Mouse (Mus musculus): ENCODE measurements around the gene Hmox2. TPM values are rescaled to one million over a fixed set of nuclear protein-coding genes. Genes with fewer than 3 reads are reported as not detected.
A peak's percentile ranks its signal among the peaks of the same experiment; 100 is the strongest.
"Not testable (repeated sequence)": the region's sequence is repeated elsewhere in the genome, so short reads cannot be mapped to it uniquely, and the experiment has no call there.

The Hmox2 gene
- polyA plus RNA-seq (2015; fragmentation: Nextera tagmentation; extraction: Ambion mirVana) = 36.6 and 37.9 TPM in 2 replicates

- H3K27ac ChIP-seq (replicated peaks) = peak within 1 kb of the TSS; percentile 80
- H3K9ac ChIP-seq = peak within 1 kb of the TSS; percentile 94
- WGBS (ENCODE audit: insufficient replicate concordance) = 3% methylated on average over 35 of the region's 35 CpGs
- peak; percentile 92 for ATAC-seq (ENCODE audit: insufficient read depth)
- H3K9me3 ChIP-seq (replicated peaks) = no peaks in the 10 kb centered on the region
- no peaks in the 10 kb centered on the region for H3K36me3 ChIP-seq (replicated peaks)
- H3K27me3 ChIP-seq = no peaks in the 10 kb centered on the region
- H3K4me3 ChIP-seq (replicated peaks) = peak within 1 kb of the TSS; percentile 94
- peak within 1 kb of the TSS; percentile 97 for H3K4me2 ChIP-seq
- peaks cover 49% of the 10 kb centered on the region for H3K4me1 ChIP-seq (replicated peaks)
Measured at GRCm38 (mm10) chr16:4725780-4726527, at the start of gene Hmox2. Hmox2 (plus strand) TSS chr16:4726361.

GRCm38 (mm10) chr16:4676836-4677235, 49.3 kb upstream of the Hmox2 start:
- no peaks in the 10 kb centered on the region for H3K9me3 ChIP-seq (replicated peaks)
- H3K27ac ChIP-seq (replicated peaks) = no peak overlapping the region
- H3K27me3 ChIP-seq = no peaks in the 10 kb centered on the region
- H3K4me1 ChIP-seq (replicated peaks) = peaks cover 52% of the 10 kb centered on the region
- H3K4me3 ChIP-seq (replicated peaks) = no peak overlapping the region
- peaks cover 29% of the 10 kb centered on the region for H3K36me3 ChIP-seq (replicated peaks)
- ATAC-seq (ENCODE audit: insufficient read depth) = no peak
- H3K9ac ChIP-seq = no peak overlapping the region
- H3K4me2 ChIP-seq = no peak overlapping the region
- 80% methylated on average over 5 of the region's 5 CpGs for WGBS (ENCODE audit: insufficient replicate concordance)

GRCm38 (mm10) chr16:4678080-4678479, 48.1 kb upstream of the Hmox2 start:
- Histone ChIP-seq H3K9me3 (replicated peaks) (no peaks in the 10 kb centered on the region), H3K27me3 (no peaks in the 10 kb centered on the region), H3K4me1 (replicated peaks) (peaks cover 63% of the 10 kb centered on the region), H3K4me2 (peak overlapping the region; percentile 98), H3K9ac (no peak overlapping the region), H3K27ac (replicated peaks) (peak overlapping the region; percentile 59; the same call in 1 of the 2 replicates), H3K4me3 (replicated peaks) (peak overlapping the region; percentile 74), H3K36me3 (replicated peaks) (peaks cover 29% of the 10 kb centered on the region)
- WGBS (ENCODE audit: insufficient replicate concordance) = 59% methylated on average over 5 of the region's 5 CpGs
- no peak for ATAC-seq (ENCODE audit: insufficient read depth)

- Histone ChIP-seq H3K27me3 (no peaks in the 10 kb centered on the region), H3K27ac (replicated peaks) (peak within 1 kb of the TSS; percentile 59), H3K9me3 (replicated peaks) (no peaks in the 10 kb centered on the region), H3K4me2 (peak within 1 kb of the TSS; percentile 98), H3K4me3 (replicated peaks) (peak within 1 kb of the TSS; percentile 74), H3K9ac (peak within 1 kb of the TSS; percentile 72), H3K36me3 (replicated peaks) (peaks cover 25% of the 10 kb centered on the region), H3K4me1 (replicated peaks) (peaks cover 59% of the 10 kb centered on the region)
- peak; percentile 80 for ATAC-seq (ENCODE audit: insufficient read depth)
- under 1% methylated on average over 47 of the region's 47 CpGs for WGBS (ENCODE audit: insufficient replicate concordance)
Measured at GRCm38 (mm10) chr16:4679121-4680018, 46.8 kb upstream of the Hmox2 start, which contains the start of gene Coro7. Coro7 (minus strand) TSS chr16:4679777.

- H3K9ac ChIP-seq; H3K27ac ChIP-seq (replicated peaks); ATAC-seq (ENCODE audit: insufficient read depth); H3K27me3 ChIP-seq; H3K4me2 ChIP-seq; H3K4me3 ChIP-seq (replicated peaks); H3K9me3 ChIP-seq (replicated peaks): not testable (repeated sequence)
- H3K4me1 ChIP-seq (replicated peaks) = peaks cover 63% of the 10 kb centered on the region
- H3K36me3 ChIP-seq (replicated peaks) = peaks cover 11% of the 10 kb centered on the region
- 66% methylated on average over 3 of the region's 3 CpGs for WGBS (ENCODE audit: insufficient replicate concordance)
Measured at GRCm38 (mm10) chr16:4680922-4681455, 45.2 kb upstream of the Hmox2 start.

- Histone ChIP-seq H3K4me3 (replicated peaks) (peak overlapping the region; percentile 80), H3K27ac (replicated peaks) (peak overlapping the region; percentile 73), H3K4me2 (peak overlapping the region; percentile 87), H3K27me3 (no peaks in the 10 kb centered on the region), H3K4me1 (replicated peaks) (peaks cover 65% of the 10 kb centered on the region), H3K9ac (peak overlapping the region; percentile 85), H3K36me3 (replicated peaks) (peaks cover 11% of the 10 kb centered on the region), H3K9me3 (replicated peaks) (no peaks in the 10 kb centered on the region)
- 36% methylated on average over 4 of the region's 4 CpGs for WGBS (ENCODE audit: insufficient replicate concordance)
- no peak for ATAC-seq (ENCODE audit: insufficient read depth)
Measured at GRCm38 (mm10) chr16:4682628-4683179, 43.5 kb upstream of the Hmox2 start.

- Histone ChIP-seq H3K36me3 (replicated peaks) (peaks cover 16% of the 10 kb centered on the region), H3K4me1 (replicated peaks) (peaks cover 61% of the 10 kb centered on the region), H3K9ac (peak overlapping the region; percentile 85), H3K27me3 (no peaks in the 10 kb centered on the region), H3K4me3 (replicated peaks) (peak overlapping the region; percentile 80), H3K9me3 (replicated peaks) (no peaks in the 10 kb centered on the region), H3K4me2 (peak overlapping the region; percentile 87), H3K27ac (replicated peaks) (peak overlapping the region; percentile 73)
- ATAC-seq (ENCODE audit: insufficient read depth) = peak; percentile 27
- WGBS (ENCODE audit: insufficient replicate concordance) = 12% methylated on average over 9 of the region's 9 CpGs
Measured at GRCm38 (mm10) chr16:4683193-4683580, 43.0 kb upstream of the Hmox2 start.

- Histone ChIP-seq H3K27ac (replicated peaks) (peak overlapping the region; percentile 73), H3K4me2 (peak overlapping the region; percentile 87), H3K9me3 (replicated peaks) (no peaks in the 10 kb centered on the region), H3K36me3 (replicated peaks) (peaks cover 21% of the 10 kb centered on the region), H3K4me1 (replicated peaks) (peaks cover 54% of the 10 kb centered on the region), H3K9ac (peak overlapping the region; percentile 85), H3K4me3 (replicated peaks) (peak overlapping the region; percentile 80), H3K27me3 (no peaks in the 10 kb centered on the region)
- under 1% methylated on average over 54 of the region's 54 CpGs for WGBS (ENCODE audit: insufficient replicate concordance)
- peak; percentile 79 for ATAC-seq (ENCODE audit: insufficient read depth)
Measured at GRCm38 (mm10) chr16:4683581-4684456, 42.3 kb upstream of the Hmox2 start.

GRCm38 (mm10) chr16:4684457-4684791, 41.7 kb upstream of the Hmox2 start:
- Histone ChIP-seq H3K9me3 (replicated peaks) (no peaks in the 10 kb centered on the region), H3K4me3 (replicated peaks) (peak overlapping the region; percentile 80), H3K27me3 (no peaks in the 10 kb centered on the region), H3K36me3 (replicated peaks) (peaks cover 27% of the 10 kb centered on the region), H3K27ac (replicated peaks) (peak overlapping the region; percentile 73), H3K4me1 (replicated peaks) (peaks cover 48% of the 10 kb centered on the region), H3K4me2 (peak overlapping the region; percentile 87), H3K9ac (peak overlapping the region; percentile 85)
- WGBS (ENCODE audit: insufficient replicate concordance) = under 1% methylated on average over 9 of the region's 9 CpGs
- peak; percentile 2; the same call in 1 of the 2 replicates for ATAC-seq (ENCODE audit: insufficient read depth)

- not testable (repeated sequence) for ATAC-seq (ENCODE audit: insufficient read depth); H3K27me3 ChIP-seq; H3K4me3 ChIP-seq (replicated peaks); H3K4me2 ChIP-seq; H3K9me3 ChIP-seq (replicated peaks); H3K27ac ChIP-seq (replicated peaks); H3K9ac ChIP-seq
- WGBS (ENCODE audit: insufficient replicate concordance) = 90% methylated on average over 4 of the region's 4 CpGs
- H3K36me3 ChIP-seq (replicated peaks) = peaks cover 73% of the 10 kb centered on the region
- peaks cover 20% of the 10 kb centered on the region for H3K4me1 ChIP-seq (replicated peaks)
Measured at GRCm38 (mm10) chr16:4689371-4689770, 36.8 kb upstream of the Hmox2 start.
